Mouse (Mus musculus) lung, embryonic 14.5 days (tissue): Measurements from ENCODE around the gene Foxp1. TPM values are rescaled to one million over a fixed set of nuclear protein-coding genes. Genes with fewer than 3 reads are reported as not detected.

Experiments used
- ATAC-seq: fragments of 200-750 bp; cut with Nextera tagmentation; 2 replicates; pipeline ENCODE4 v1.8.0; 2017; ENCODE audit warnings: mild to moderate bottlenecking, moderate TSS enrichment, moderate library complexity; ENCODE audit not compliant: insufficient read depth
- DNase-seq: peaks from one replicate; pipeline ENCODE4 v3.0.0-alpha.2; 2015
- H3K27ac ChIP-seq: fragments of 300-500 bp; sonication (generic); 2 replicates; pipeline ENCODE4 v1.5.1; 2014; ENCODE audit warnings: low read depth, mild to moderate bottlenecking, moderate library complexity
- H3K27me3 ChIP-seq: fragments of 300-500 bp; sonication (generic); 2 replicates; pipeline ENCODE4 v1.6.1; 2014; ENCODE audit warnings: low read length, control low read depth; ENCODE audit not compliant: insufficient read depth
- H3K36me3 ChIP-seq: fragments of 300-500 bp; sonication (generic); 2 replicates; pipeline ENCODE4 v1.6.1; 2014; ENCODE audit warnings: control low read depth; ENCODE audit not compliant: insufficient read depth
- H3K4me1 ChIP-seq: fragments of 300-500 bp; sonication (generic); 2 replicates; pipeline ENCODE4 v1.6.1; 2014; ENCODE audit warnings: antibody characterized with exemption, control low read depth; ENCODE audit not compliant: insufficient read depth
- H3K4me2 ChIP-seq: fragments of 300-500 bp; sonication (generic); 2 replicates; pipeline ENCODE4 v1.6.1; 2014; ENCODE audit warnings: mild to moderate bottlenecking
- H3K4me3 ChIP-seq: fragments of 300-500 bp; sonication (generic); 2 replicates; pipeline ENCODE4 v1.5.1; 2014; ENCODE audit warnings: low read depth, low read length
- H3K9ac ChIP-seq: fragments of 300-500 bp; sonication (generic); 2 replicates; pipeline ENCODE4 v1.6.1; 2014
- H3K9me3 ChIP-seq: fragments of 300-500 bp; sonication (generic); 2 replicates; pipeline ENCODE4 v1.6.1; 2016; ENCODE audit warnings: low read depth, low read length, control low read depth
- CTCF ChIP-seq: IDR thresholded peaks from 2 replicates; pipeline ENCODE4 v1.5.1; 2016; ENCODE audit warnings: antibody characterized with exemption, low read depth
- WGBS: fragments of 180-500 bp; shearing (Covaris S2); extraction: QIAGEN DNeasy Blood & Tissue Kit; methylation state at CpG from one replicate; pipeline ENCODE4 v1.1.7; 2014; 5-methylcytosine and 5-hydroxymethylcytosine counted together
- polyA plus RNA-seq: library from polyadenylated mRNA; unstranded; fragments of >200 nt; fragmentation: Nextera tagmentation; extraction: Ambion mirVana; gene quantifications from 2 replicates; pipeline ENCODE4 v1.2.1, GENCODE M21; 2014

The Foxp1 gene
- polyA plus RNA-seq, 1 experiment from 2014 or later, result 111 TPM

GRCm38 (mm10) chr6:98947486-98948152 lies 574.9 kb downstream of the Foxp1 start:
- WGBS, result 70% methylated on average over 11 of the region's 11 CpGs
- H3K27ac ChIP-seq, result peak overlapping the region; percentile 46; the same call in 1 of the 2 replicates

GRCm38 (mm10) chr6:98946731-98947130 lies 575.8 kb downstream of the Foxp1 start:
- peaks cover 44% of the 10 kb centered on the region for H3K4me1 ChIP-seq
- DNase-seq (no peak), ATAC-seq (no peak)
- no peaks in the 10 kb centered on the region for H3K9me3 ChIP-seq
- H3K4me2 ChIP-seq, result no peak overlapping the region
- no peaks in the 10 kb centered on the region for H3K27me3 ChIP-seq
- no peak overlapping the region for H3K27ac ChIP-seq
- no peak overlapping the region for H3K4me3 ChIP-seq
- H3K9ac ChIP-seq, result no peak overlapping the region
- H3K36me3 ChIP-seq, result peaks cover 32% of the 10 kb centered on the region
- no peak for TF ChIP-seq CTCF
- WGBS, result 86% methylated on average over 4 of the region's 4 CpGs

More at GRCm38 (mm10) chr6:98947486-98948152, 574.9 kb downstream of the Foxp1 start:
- no peaks in the 10 kb centered on the region for H3K9me3 ChIP-seq
- no peak for TF ChIP-seq CTCF
- DNase-seq (peak; percentile 49), ATAC-seq (no peak)
- peaks cover 28% of the 10 kb centered on the region for H3K36me3 ChIP-seq
- no peak overlapping the region for H3K4me2 ChIP-seq
- no peaks in the 10 kb centered on the region for H3K27me3 ChIP-seq
- H3K4me3 ChIP-seq, result no peak overlapping the region
- no peak overlapping the region for H3K9ac ChIP-seq
- peaks cover 44% of the 10 kb centered on the region for H3K4me1 ChIP-seq

GRCm38 (mm10) chr6:98945496-98946412 lies 576.8 kb downstream of the Foxp1 start:
- DNase-seq, result peak; percentile 50
- peak; percentile 52; the same call in 1 of the 2 replicates for ATAC-seq
- peaks cover 38% of the 10 kb centered on the region for H3K4me1 ChIP-seq

GRCm38 (mm10) chr6:98938348-98938747 lies 584.2 kb downstream of the Foxp1 start:
- H3K4me2 ChIP-seq, result no peak overlapping the region
- TF ChIP-seq CTCF, result no peak
- DNase-seq, result no peak
- peaks cover 47% of the 10 kb centered on the region for H3K36me3 ChIP-seq
- H3K27me3 ChIP-seq, result no peaks in the 10 kb centered on the region
- no peak overlapping the region for H3K27ac ChIP-seq
- 79% methylated on average over 8 of the region's 8 CpGs for WGBS
- H3K4me1 ChIP-seq, result no peaks in the 10 kb centered on the region
- no peak overlapping the region for H3K4me3 ChIP-seq
- no peaks in the 10 kb centered on the region for H3K9me3 ChIP-seq
- no peak overlapping the region for H3K9ac ChIP-seq
- ATAC-seq, result no peak

More at GRCm38 (mm10) chr6:98945496-98946412, 576.8 kb downstream of the Foxp1 start:
- 53% methylated on average over 21 of the region's 21 CpGs for WGBS
- peaks cover 32% of the 10 kb centered on the region for H3K36me3 ChIP-seq
- H3K27ac ChIP-seq, result peak overlapping the region; percentile 55
- no peak for TF ChIP-seq CTCF
- 0 out of 2 replicates have a peak overlapping the region, but pooled peaks have one; percentile 15 for H3K4me2 ChIP-seq
- H3K9me3 ChIP-seq, result no peaks in the 10 kb centered on the region
- no peak overlapping the region for H3K4me3 ChIP-seq
- no peak overlapping the region for H3K9ac ChIP-seq
- H3K27me3 ChIP-seq, result no peaks in the 10 kb centered on the region

GRCm38 (mm10) chr6:98937513-98937912 lies 585.0 kb downstream of the Foxp1 start:
- DNase-seq (no peak), ATAC-seq (no peak)
- WGBS, result 86% methylated on average over 11 of the region's 11 CpGs
- Histone ChIP-seq H3K36me3 (peaks cover 47% of the 10 kb centered on the region), H3K9me3 (no peaks in the 10 kb centered on the region), H3K4me3 (no peak overlapping the region), H3K27ac (no peak overlapping the region), H3K4me2 (no peak overlapping the region), H3K27me3 (no peaks in the 10 kb centered on the region), H3K9ac (no peak overlapping the region), H3K4me1 (no peaks in the 10 kb centered on the region)
- TF ChIP-seq CTCF, result no peak

GRCm38 (mm10) chr6:98936377-98936776 lies 586.1 kb downstream of the Foxp1 start:
- Histone ChIP-seq H3K36me3 (peaks cover 43% of the 10 kb centered on the region), H3K9ac (no peak overlapping the region), H3K4me3 (no peak overlapping the region), H3K4me1 (no peaks in the 10 kb centered on the region), H3K4me2 (no peak overlapping the region), H3K9me3 (no peaks in the 10 kb centered on the region), H3K27ac (no peak overlapping the region), H3K27me3 (no peaks in the 10 kb centered on the region)
- ATAC-seq (no peak), DNase-seq (no peak)
- 76% methylated on average over 3 of the region's 3 CpGs for WGBS
- no peak for TF ChIP-seq CTCF

GRCm38 (mm10) chr6:98935169-98935568 lies 587.4 kb downstream of the Foxp1 start:
- no peak for DNase-seq
- ATAC-seq, result no peak
- Histone ChIP-seq H3K27me3 (no peaks in the 10 kb centered on the region), H3K9ac (no peak overlapping the region), H3K4me2 (no peak overlapping the region), H3K27ac (no peak overlapping the region), H3K4me3 (no peak overlapping the region), H3K9me3 (no peaks in the 10 kb centered on the region), H3K36me3 (peaks cover 51% of the 10 kb centered on the region), H3K4me1 (no peaks in the 10 kb centered on the region)
- TF ChIP-seq CTCF, result no peak
- WGBS, result 93% methylated on average over 8 of the region's 8 CpGs
